Mouse (Mus musculus): ENCODE data around the gene Ano8. TPM values are rescaled to one million over a fixed set of nuclear protein-coding genes. Genes with fewer than 3 reads are reported as not detected.
"Not testable (repeated sequence)": the region's sequence is repeated elsewhere in the genome, so short reads cannot be mapped to it uniquely, and the experiment has no call there.

Ano8 gene
- 10 to 100 TPM; 25.9 to 26.3 TPM for total RNA-seq (2021)
- long read RNA-seq, experiment 1, transcript Ano8-201 (17 exons, 3,653 nt), result major isoform, 15 of 35 reads
- long read RNA-seq, experiment 1, partial matches to known transcripts, result 7 of 35 reads
- long read RNA-seq, experiment 1, other reads (novel, unspliced or antisense), result 10 of 35 reads
- long read RNA-seq, experiment 2, transcript Ano8-201 (17 exons, 3,653 nt), result major isoform, 57 of 112 reads
- long read RNA-seq, experiment 2, transcript Ano8-204 (18 exons, 3,785 nt), result minor isoform, 5 of 112 reads
- long read RNA-seq, experiment 2, partial matches to known transcripts, result 16 of 112 reads
- long read RNA-seq, experiment 2, other reads (novel, unspliced or antisense), result 34 of 112 reads

- DNase-seq (ENCODE audit: low spot score in 2 of 2), result peak in 1 of 2 experiments; percentile 72
Observed at GRCm38 (mm10) chr8:71485142-71486135, at the start of gene Ano8. TSS of gene Ano8 (minus strand) at chr8:71485963.

- DNase-seq (ENCODE audit: low spot score in 2 of 2), result no peak
Observed at GRCm38 (mm10) chr8:71534263-71534810, 48.6 kb upstream of the Ano8 start.

- not testable (repeated sequence) for DNase-seq (ENCODE audit: low spot score in 2 of 2)
Observed at GRCm38 (mm10) chr8:71530735-71531467, 45.1 kb upstream of the Ano8 start.

DNA sequence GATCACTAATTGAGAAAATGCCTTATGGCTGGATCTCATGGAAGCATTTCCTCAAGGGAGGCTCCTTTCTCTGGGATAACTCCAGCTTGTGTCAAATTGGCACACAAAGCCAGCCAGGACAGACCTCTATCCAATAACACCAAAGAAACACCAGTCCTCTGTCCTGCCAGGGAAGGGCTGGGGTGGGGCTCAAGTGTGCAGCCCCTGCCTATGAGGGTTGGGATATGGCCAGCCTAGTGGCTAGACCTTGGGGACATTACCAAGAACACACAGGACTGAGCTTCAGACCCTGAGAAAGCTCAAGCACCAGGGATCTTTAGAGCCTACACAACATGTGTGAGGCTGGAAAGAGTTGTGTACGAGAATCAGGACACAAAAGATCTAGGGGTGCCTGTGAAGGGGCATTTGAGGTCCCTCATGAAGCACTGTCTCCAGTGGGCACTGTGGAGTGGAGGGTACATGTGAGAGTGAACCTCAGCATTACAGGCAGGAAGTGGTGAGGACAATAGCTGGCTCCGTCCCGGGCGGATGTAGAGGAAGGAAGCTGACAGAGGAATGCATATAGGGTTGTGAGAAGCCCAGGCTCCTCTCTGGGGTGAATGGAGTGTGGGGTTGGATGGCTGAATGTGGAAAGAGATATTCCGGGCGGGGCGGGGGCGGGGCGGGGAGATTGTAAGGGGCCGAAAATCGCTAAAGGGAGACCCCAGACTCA lies 42.8 kb upstream of the Ano8 start:
- DNase-seq (ENCODE audit: low spot score in 2 of 2), result no peak

DNA sequence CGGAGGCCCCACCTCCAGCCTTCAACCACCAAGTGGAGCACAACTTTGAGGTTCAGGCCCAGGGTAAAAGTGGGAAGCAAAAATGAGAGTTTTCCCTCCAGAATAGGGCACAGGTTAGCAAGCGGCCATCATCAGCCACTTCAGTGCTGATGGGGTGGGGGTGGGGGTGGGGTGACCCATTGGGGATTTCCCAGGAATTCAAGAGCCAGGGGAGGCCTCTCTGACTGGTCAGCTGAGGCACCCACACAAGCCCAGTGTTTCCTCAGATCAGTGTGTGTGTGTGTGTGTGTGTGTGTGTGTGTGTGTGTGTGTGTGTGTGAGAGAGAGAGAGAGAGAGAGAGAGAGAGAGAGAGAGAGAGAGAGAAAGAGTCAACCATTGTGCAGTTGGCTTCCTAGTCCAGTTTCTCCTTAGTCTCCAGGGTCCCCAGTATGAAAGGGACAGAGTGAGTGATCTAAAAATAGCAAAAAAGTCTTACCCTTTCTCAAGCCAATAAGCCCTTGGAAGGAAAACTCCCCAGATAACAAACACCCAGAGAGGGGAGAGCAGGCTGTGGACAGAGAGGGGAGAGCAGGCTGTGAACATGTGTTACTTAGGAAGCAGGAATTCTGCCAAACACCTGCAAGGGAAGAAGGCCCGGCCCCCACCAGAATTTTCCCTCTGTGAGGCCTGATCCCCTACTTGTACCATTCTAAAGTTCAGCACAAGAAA lies 41.6 kb upstream of the Ano8 start:
- DNase-seq (ENCODE audit: low spot score in 2 of 2), result no peak

- no peak for DNase-seq (ENCODE audit: low spot score in 2 of 2)
Observed at GRCm38 (mm10) chr8:71526272-71526671, 40.5 kb upstream of the Ano8 start.

DNA sequence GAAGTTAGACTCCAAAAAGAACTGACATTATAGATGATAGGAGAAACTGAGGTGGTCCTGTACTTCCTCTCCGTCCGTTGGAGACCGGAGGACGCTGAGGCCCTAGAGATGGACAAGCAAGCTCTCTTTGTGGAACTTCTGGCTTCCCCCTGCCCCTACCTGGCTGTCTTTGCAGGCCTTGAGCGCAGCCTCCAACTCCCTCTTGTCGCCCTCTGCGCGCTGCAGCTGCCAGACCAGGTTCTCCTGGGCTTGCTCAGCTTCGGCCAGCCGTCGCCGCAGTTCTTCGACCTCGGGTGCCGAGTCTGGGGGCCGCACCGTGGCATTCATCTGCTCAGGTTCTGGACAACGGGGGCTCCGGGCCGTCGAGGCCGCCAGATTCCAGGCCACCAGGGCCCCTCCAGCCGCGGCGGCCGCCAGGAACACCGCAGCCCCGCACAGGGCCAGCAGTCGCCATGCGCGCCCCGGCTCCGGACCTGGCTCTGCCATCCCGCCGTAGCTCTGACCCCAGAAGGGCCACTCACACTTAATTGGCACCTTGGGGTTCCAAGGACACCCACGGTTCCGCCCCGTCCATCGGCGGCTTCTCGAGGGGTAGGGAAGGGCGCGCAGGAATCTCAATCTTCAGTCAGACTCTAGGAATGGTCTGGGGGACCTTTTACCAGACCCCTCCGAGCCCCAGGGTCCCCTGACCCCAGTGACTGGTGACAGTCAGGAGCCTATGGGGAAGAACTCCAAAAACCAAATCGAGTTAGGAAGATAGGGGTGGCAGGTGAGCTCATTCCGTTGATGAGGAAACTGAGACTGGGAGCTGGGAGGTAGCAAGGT lies 39.7 kb upstream of the Ano8 start, which contains the start of gene Ccdc194:
Gene Ccdc194 (minus strand): TSS at position 486 of the 825 bp plus-strand sequence.
- no peak for DNase-seq (ENCODE audit: low spot score in 2 of 2)

DNA sequence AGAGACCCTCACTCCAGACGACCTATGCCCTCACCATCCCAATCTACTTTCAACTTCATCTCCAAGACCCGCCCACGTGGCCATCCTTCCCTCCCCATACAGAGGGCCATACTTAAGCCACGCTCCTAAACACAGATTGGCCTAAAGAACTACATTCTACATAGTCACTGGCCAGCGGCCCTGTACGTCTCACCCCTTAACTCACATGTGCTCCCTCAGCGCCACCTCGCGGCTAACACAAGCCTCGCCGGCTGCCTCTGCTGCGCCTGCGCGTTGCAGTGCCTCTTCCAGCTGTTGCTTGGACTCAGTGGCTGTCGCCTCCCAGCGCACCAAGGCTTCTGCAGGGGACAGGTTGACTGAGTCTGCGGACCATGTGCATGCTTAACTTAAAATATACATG lies 35.9 kb upstream of the Ano8 start:
- DNase-seq (ENCODE audit: low spot score in 2 of 2), result peak; percentile 93 to 94

- not testable (repeated sequence) for DNase-seq (ENCODE audit: low spot score in 2 of 2)
Observed at GRCm38 (mm10) chr8:71519037-71519825, 33.5 kb upstream of the Ano8 start.

DNA sequence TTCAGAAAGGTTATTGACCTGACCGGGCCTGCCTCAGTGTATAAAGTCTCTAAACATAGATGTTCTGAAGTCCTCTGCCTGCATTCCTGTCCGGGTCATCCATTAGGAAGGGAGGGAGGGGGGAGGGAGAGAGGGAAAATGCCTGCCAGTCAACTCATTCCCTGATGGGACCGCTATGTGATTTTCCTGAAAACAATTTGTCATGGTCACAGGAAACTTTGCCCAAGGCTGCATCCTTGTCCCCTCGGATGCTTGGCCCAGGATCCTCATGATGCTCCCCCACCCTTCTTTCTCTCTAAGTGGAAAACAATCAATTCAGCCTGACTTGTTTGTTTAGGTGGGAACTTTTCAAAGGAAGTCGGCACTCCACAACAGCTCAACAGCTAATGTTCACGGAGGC lies 31.0 kb upstream of the Ano8 start:
- no peak for DNase-seq (ENCODE audit: low spot score in 2 of 2)

- no peak for DNase-seq (ENCODE audit: low spot score in 2 of 2)
Observed at GRCm38 (mm10) chr8:71515043-71515442, 29.3 kb upstream of the Ano8 start.

DNA sequence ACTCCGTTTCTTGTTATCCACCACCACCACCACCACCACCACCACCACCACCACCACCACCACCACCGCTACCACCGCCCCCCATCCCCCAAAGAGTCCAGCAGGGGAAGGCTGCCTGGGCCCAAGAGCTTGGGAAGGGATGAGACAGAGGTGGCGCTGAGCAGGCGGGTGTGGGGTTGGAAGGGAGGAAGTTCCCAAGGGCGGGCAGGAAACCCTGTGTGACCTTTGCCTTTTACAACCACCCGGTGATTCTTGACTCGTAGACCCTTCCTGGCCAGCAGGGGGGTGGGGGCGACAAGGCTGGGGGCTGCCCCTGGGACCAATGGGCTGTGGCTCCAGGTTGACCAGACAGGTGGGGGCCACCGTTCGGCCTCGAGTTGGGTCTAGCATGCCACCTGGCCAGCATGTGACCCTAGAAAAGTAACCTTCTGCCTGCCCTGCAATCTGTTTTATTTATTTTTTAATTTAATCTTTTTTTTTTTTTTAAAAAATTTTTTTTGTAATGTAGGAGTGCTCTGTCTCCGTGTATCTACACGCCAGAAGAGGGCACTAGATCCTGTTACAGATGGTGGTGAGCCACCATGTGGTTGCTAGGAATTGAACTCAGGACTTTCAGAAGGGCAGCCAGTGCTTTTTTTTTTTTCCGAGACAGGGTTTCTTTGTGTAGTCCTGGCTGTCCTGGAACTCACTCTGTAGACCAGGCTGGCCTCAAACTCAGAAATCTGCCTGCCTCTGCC lies 27.4 kb upstream of the Ano8 start:
- DNase-seq (ENCODE audit: low spot score in 2 of 2), result no peak

DNA sequence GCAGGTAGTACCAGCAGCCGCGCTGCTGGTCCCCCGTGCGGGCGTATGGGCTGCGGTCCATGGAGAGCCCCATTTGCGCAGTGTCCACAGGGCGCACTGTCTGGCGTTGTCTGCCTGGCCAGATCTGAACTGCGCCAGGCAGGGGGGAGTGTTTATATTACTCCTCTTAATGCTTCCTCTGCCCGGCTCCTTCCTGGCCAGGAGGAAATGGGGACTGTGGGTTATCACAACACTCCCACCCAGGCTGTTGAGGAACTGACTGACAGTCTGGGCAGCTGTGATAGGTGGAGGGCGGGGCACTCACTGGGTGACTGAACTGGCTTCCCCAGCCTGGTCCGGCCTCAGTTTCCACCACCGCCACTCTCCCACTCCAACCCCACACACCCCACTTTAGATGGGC lies 25.9 kb upstream of the Ano8 start, which contains the start of gene Plvap:
Gene Plvap (minus strand): TSS at position 109 of the 400 bp plus-strand sequence.
- DNase-seq (ENCODE audit: low spot score in 2 of 2), result no peak

- no peak for DNase-seq (ENCODE audit: low spot score in 2 of 2)
Observed at GRCm38 (mm10) chr8:71509316-71509715, 23.6 kb upstream of the Ano8 start.

DNA sequence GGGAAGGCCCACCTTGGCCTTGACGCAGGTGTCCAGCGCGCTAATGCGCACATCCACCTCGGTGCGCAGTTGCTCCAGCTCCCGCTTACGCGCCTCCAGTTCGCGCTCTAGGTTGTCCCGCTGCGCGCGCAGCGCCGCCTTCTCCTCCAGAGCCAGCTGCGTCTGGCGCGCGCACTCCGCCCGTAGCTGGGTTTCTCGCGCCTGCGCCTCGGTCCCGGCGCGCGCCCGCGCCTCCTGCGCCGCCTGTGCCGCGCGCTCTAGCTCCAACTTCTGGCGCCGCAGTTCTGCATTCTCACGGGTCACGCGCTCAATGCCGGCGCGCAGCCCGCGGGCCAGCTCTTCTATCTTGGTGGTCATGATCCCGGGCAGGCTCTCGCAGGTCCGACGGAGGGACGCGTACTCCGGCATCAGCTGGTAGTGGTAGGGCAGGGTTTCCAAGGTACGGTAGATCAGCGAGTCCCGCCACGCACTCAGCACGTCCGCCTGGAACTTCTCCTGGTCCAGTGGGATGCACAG lies 21.9 kb upstream of the Ano8 start:
- DNase-seq (ENCODE audit: low spot score in 2 of 2), result peak in 1 of 2 experiments; percentile 52

- no peak for DNase-seq (ENCODE audit: low spot score in 2 of 2)
Observed at GRCm38 (mm10) chr8:71505979-71506378, 20.2 kb upstream of the Ano8 start.

GRCm38 (mm10) chr8:71505326-71505725 lies 19.6 kb upstream of the Ano8 start:
- DNase-seq (ENCODE audit: low spot score in 2 of 2), result no peak
